Mouse (Mus musculus) heart, postnatal 0 days (tissue): ENCODE measurements around the gene St6gal1.

Source experiments
- CTCF ChIP-seq: IDR thresholded peaks from 2 replicates; pipeline ENCODE4 v1.5.1; 2016; ENCODE audit warnings: antibody characterized with exemption, control low read depth, low read depth
- EP300 ChIP-seq: IDR thresholded peaks from 2 replicates; pipeline ENCODE4 v1.6.1; 2016; ENCODE audit warnings: antibody characterized with exemption, low read depth

- TF ChIP-seq EP300: no peak
- TF ChIP-seq CTCF: no peak
These were observed 136.5 kb downstream of the St6gal1 start for GRCm38 (mm10) chr16:23361031-23361430.
